Mouse (Mus musculus): Measurements from ENCODE around the gene Eif3i. TPM values are rescaled to one million over a fixed set of nuclear protein-coding genes. Genes with fewer than 3 reads are reported as not detected.

Gene Eif3i
- polyA plus RNA-seq, 2 experiments, result 201 to 223 TPM

DNA sequence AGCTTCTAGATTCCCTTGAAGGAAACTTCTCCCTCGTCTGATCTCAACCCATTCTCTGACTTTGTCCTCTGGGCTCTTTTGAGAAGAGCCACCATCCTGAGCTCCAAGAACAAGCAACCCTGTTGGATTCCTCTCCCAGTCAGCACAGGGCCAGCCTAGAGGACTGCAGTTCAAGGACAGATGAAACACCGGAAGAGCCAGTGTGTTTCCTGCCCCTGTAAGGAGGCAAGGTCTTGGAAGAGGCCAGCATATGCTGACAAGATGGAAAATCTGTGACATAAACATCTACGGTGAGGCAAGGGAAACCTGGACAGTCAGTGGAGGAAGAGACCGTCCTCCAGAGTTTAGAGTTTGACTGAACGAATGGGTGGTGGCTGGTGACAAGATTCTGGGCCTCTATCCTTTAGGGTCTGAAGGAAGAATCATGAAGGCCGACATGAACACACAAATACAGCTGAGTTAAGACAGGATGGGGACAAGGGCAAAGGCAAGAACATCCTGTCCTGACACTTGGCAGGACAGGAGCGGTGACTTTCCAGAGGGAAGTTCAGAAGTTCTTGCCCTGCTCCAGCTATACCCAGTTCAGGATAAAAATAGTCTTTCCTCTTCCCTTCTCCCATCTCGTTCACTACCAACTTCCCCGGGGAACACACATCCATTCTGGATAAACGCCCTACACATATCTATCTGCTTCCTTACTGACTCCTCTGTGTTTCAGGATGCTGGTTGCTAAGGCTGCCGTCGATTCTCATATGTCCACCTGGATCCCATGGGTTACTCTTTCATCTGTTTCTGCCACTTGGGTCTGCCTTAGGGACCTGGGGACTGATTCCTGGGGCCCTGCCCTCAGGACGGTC is 28.0 kb downstream of the Eif3i start:
- WGBS (ENCODE audit: insufficient replicate concordance), result 60% methylated on average over 13 of the region's 13 CpGs
- H3K27ac ChIP-seq, result no peak overlapping the region
- no peak overlapping the region for H3K4me3 ChIP-seq (ENCODE audit: insufficient read depth in 1 of 2, low read depth in 2 of 2, low read length in 2 of 2)
- no peaks in the 10 kb centered on the region for H3K27me3 ChIP-seq (ENCODE audit: control insufficient read depth, insufficient read depth, low read length)
- no peak overlapping the region for H3K4me2 ChIP-seq (ENCODE audit: low read depth)
- H3K9ac ChIP-seq (replicated peaks), result no peak overlapping the region
- H3K36me3 ChIP-seq (replicated peaks; ENCODE audit: control insufficient read depth, insufficient read depth, low read depth), result no peaks in the 10 kb centered on the region
- no peak for DNase-seq (ENCODE audit: low read depth in 3 of 3, low spot score in 3 of 3)
- no peaks in the 10 kb centered on the region for H3K9me3 ChIP-seq (ENCODE audit: control insufficient read depth, low read length)
- peaks cover 0 to 2% of the 10 kb centered on the region in 2 experiments; a peak in 2 of 4 replicates for H3K4me1 ChIP-seq (replicated peaks; ENCODE audit: control insufficient read depth in 2 of 2, insufficient read depth in 2 of 2, low read length in 1 of 2)
- no peak for ATAC-seq (ENCODE audit: insufficient read depth)
- TF ChIP-seq EP300 (IDR thresholded peaks at IDR 0.05; ENCODE audit: low read depth) (no peak), CTCF (IDR thresholded peaks at IDR 0.05; ENCODE audit: low read depth) (no peak)

- no peak overlapping the region for H3K4me3 ChIP-seq (ENCODE audit: insufficient read depth in 1 of 2, low read depth in 2 of 2, low read length in 2 of 2)
- DNase-seq (ENCODE audit: low read depth in 3 of 3, low spot score in 3 of 3), result no peak
- no peaks in the 10 kb centered on the region for H3K36me3 ChIP-seq (replicated peaks; ENCODE audit: control insufficient read depth, insufficient read depth, low read depth)
- H3K9ac ChIP-seq (replicated peaks), result no peak overlapping the region
- H3K27me3 ChIP-seq (ENCODE audit: control insufficient read depth, insufficient read depth, low read length), result no peaks in the 10 kb centered on the region
- ATAC-seq (ENCODE audit: insufficient read depth), result no peak
- H3K4me1 ChIP-seq (replicated peaks; ENCODE audit: control insufficient read depth in 2 of 2, insufficient read depth in 2 of 2, low read length in 1 of 2), result peaks cover 0 to 2% of the 10 kb centered on the region in 2 experiments; a peak in 2 of 4 replicates
- no peak for TF ChIP-seq EP300 (IDR thresholded peaks at IDR 0.05; ENCODE audit: low read depth)
- no peak for TF ChIP-seq CTCF (IDR thresholded peaks at IDR 0.05; ENCODE audit: low read depth)
- H3K27ac ChIP-seq, result no peak overlapping the region
- WGBS (ENCODE audit: insufficient replicate concordance), result 58% methylated on average over 8 of the region's 8 CpGs
- no peak overlapping the region for H3K4me2 ChIP-seq (ENCODE audit: low read depth)
- H3K9me3 ChIP-seq (ENCODE audit: control insufficient read depth, low read length), result no peaks in the 10 kb centered on the region
Measured at GRCm38 (mm10) chr4:129571551-129572084, 28.8 kb downstream of the Eif3i start.

- H3K36me3 ChIP-seq (replicated peaks; ENCODE audit: control insufficient read depth, insufficient read depth, low read depth), result no peaks in the 10 kb centered on the region
- H3K9ac ChIP-seq (replicated peaks), result no peak overlapping the region
- WGBS (ENCODE audit: insufficient replicate concordance), result 67% methylated on average over 6 of the region's 6 CpGs
- ATAC-seq (ENCODE audit: insufficient read depth) (no peak), DNase-seq (ENCODE audit: low read depth in 3 of 3, low spot score in 3 of 3) (no peak)
- peaks cover 0 to under 1% of the 10 kb centered on the region in 2 experiments; a peak in 2 of 4 replicates for H3K4me1 ChIP-seq (replicated peaks; ENCODE audit: control insufficient read depth in 2 of 2, insufficient read depth in 2 of 2, low read length in 1 of 2)
- H3K4me2 ChIP-seq (ENCODE audit: low read depth), result no peak overlapping the region
- H3K27me3 ChIP-seq (ENCODE audit: control insufficient read depth, insufficient read depth, low read length), result no peaks in the 10 kb centered on the region
- no peak overlapping the region for H3K4me3 ChIP-seq (ENCODE audit: insufficient read depth in 1 of 2, low read depth in 2 of 2, low read length in 2 of 2)
- no peak for TF ChIP-seq EP300 (IDR thresholded peaks at IDR 0.05; ENCODE audit: low read depth)
- TF ChIP-seq CTCF (IDR thresholded peaks at IDR 0.05; ENCODE audit: low read depth), result no peak
- no peaks in the 10 kb centered on the region for H3K9me3 ChIP-seq (ENCODE audit: control insufficient read depth, low read length)
- H3K27ac ChIP-seq, result no peak overlapping the region
Measured at GRCm38 (mm10) chr4:129570028-129570427, 30.4 kb downstream of the Eif3i start.

GRCm38 (mm10) chr4:129568366-129568765 is 32.1 kb downstream of the Eif3i start:
- Histone ChIP-seq H3K27ac (no peak overlapping the region), H3K36me3 (replicated peaks; ENCODE audit: control insufficient read depth, insufficient read depth, low read depth) (no peaks in the 10 kb centered on the region), H3K4me2 (ENCODE audit: low read depth) (no peak overlapping the region), H3K27me3 (ENCODE audit: control insufficient read depth, insufficient read depth, low read length) (no peaks in the 10 kb centered on the region), H3K9me3 (ENCODE audit: control insufficient read depth, low read length) (no peaks in the 10 kb centered on the region), H3K9ac (replicated peaks) (no peak overlapping the region), H3K4me1 (replicated peaks; ENCODE audit: control insufficient read depth in 2 of 2, insufficient read depth in 2 of 2, low read length in 1 of 2) (no peaks in the 10 kb centered on the region), H3K4me3 (ENCODE audit: insufficient read depth in 1 of 2, low read depth in 2 of 2, low read length in 2 of 2) (no peak overlapping the region)
- TF ChIP-seq EP300 (IDR thresholded peaks at IDR 0.05; ENCODE audit: low read depth), result no peak
- no peak for TF ChIP-seq CTCF (IDR thresholded peaks at IDR 0.05; ENCODE audit: low read depth)
- 75% methylated on average over 7 of the region's 7 CpGs for WGBS (ENCODE audit: insufficient replicate concordance)
- DNase-seq (ENCODE audit: low read depth in 3 of 3, low spot score in 3 of 3), result no peak
- ATAC-seq (ENCODE audit: insufficient read depth), result no peak

GRCm38 (mm10) chr4:129565139-129565538 is 35.3 kb downstream of the Eif3i start:
- Histone ChIP-seq H3K4me1 (replicated peaks; ENCODE audit: control insufficient read depth in 2 of 2, insufficient read depth in 2 of 2, low read length in 1 of 2) (peaks cover 8% of the 10 kb centered on the region in 2 experiments; a peak in 3 of 4 replicates), H3K9ac (replicated peaks) (no peak overlapping the region), H3K4me3 (ENCODE audit: insufficient read depth in 1 of 2, low read depth in 2 of 2, low read length in 2 of 2) (no peak overlapping the region), H3K9me3 (ENCODE audit: control insufficient read depth, low read length) (no peaks in the 10 kb centered on the region), H3K27ac (no peak overlapping the region), H3K36me3 (replicated peaks; ENCODE audit: control insufficient read depth, insufficient read depth, low read depth) (no peaks in the 10 kb centered on the region), H3K4me2 (ENCODE audit: low read depth) (no peak overlapping the region), H3K27me3 (ENCODE audit: control insufficient read depth, insufficient read depth, low read length) (no peaks in the 10 kb centered on the region; the same call in 1 of the 2 replicates)
- no peak for ATAC-seq (ENCODE audit: insufficient read depth)
- DNase-seq (ENCODE audit: low read depth in 3 of 3, low spot score in 3 of 3), result no peak
- TF ChIP-seq EP300 (IDR thresholded peaks at IDR 0.05; ENCODE audit: low read depth) (no peak), CTCF (IDR thresholded peaks at IDR 0.05; ENCODE audit: low read depth) (no peak)
- WGBS (ENCODE audit: insufficient replicate concordance), result 65% methylated on average over 6 of the region's 6 CpGs

Data from liver, embryonic 14.5 days (tissue).